Mouse (Mus musculus): ENCODE results near the gene Daam1. TPM values are rescaled to one million over a fixed set of nuclear protein-coding genes. Genes with fewer than 3 reads are reported as not detected.
"Not testable (repeated sequence)": the region's sequence is repeated elsewhere in the genome, so short reads cannot be mapped to it uniquely, and the experiment has no call there.

Daam1 gene
- total RNA-seq, 1 experiment from 2014 or later, result 22.3 TPM

DNA sequence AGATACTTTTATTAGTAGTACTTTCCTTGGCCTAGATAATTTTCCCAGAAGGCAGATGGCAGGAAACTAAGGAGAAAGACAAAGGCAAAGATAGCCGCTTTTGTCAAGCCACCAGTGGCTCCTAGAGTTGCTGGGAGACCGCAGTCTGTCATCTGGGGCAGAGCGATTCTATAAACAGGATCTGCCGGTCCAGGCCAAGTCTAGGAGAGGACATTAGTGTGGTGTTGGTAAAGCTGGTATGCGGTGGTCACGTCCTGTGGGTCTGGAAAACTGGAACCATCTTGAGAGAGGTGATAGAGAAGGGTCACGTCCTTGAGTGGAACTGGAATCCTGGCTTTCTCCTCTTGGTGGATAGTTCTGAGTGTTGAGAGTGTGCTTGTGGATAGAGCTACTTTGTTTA lies 3.2 kb downstream of the Daam1 start:
- DNase-seq, result no peak

DNA sequence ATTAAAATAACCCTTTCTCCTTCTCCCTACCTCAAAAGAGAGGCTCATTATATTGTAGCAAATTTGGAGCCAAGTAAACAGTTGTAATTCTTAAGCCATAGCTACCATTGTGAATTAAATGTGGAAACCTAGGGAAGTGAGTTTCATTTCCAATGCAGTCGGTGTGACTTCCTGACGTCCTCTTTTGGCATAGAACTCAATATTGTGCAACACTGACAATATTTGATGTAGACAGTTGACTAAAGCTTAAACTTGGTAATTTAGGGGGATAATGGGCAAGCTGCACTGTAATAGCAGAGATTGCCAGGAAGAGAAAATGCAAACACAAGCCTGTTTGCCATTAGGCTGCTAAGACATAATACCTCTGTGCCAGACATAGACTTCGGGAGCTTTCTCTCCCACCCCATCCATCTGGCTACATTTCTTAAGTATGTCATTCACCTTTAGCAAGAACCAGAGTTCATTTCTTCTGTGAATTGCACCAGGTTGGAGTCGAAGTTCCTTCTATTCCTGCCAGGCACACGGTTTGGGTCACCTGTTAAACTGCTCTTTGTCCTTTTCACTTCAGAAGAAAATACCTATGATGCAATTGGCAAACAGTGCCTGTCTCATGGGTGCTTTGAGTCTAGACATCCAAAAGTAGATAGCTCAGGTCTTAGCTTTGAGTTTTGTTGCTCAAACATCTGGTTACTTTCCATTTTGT lies 5.2 kb downstream of the Daam1 start:
- peak; percentile 14 for DNase-seq

DNA sequence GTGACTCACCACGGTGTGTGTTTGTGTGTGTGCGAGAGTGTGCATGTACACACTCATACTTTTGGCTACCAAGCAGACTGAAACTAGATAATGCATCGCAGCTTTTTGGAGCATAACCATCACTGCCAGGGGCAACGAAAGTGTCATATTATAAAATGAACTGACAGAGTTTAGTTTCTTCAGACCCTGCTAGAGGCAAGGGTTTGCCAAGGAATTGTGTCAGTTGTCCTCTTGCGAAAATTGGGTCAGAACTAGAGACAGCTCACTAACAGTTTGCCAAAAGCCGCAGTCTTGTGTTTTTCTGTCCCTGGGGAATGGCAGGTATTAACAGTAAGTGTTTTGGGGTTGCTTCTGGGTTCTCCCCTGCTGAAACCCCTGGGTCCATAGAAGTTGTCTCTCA lies 5.9 kb downstream of the Daam1 start:
- DNase-seq, result peak; percentile 67

DNA sequence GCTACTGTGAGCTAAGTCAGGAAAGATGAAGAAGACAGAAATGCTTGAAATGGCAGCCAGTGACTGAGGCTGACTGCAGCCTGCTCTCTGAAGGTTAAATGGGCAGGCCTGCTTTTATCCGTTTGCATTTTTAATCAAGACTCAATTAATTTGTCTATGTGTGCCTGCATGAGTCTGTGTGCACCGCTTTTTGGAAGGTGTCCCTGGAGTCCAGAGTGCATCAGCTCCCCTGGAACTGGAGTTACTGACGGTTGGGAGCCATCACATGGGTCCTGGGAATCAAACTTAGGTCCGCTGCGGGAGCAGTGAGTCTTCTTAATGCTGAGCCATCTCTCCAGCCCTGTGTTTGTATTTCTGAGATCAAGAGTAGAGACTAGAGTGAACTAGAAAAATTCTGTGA lies 6.7 kb downstream of the Daam1 start:
- DNase-seq, result no peak

DNA sequence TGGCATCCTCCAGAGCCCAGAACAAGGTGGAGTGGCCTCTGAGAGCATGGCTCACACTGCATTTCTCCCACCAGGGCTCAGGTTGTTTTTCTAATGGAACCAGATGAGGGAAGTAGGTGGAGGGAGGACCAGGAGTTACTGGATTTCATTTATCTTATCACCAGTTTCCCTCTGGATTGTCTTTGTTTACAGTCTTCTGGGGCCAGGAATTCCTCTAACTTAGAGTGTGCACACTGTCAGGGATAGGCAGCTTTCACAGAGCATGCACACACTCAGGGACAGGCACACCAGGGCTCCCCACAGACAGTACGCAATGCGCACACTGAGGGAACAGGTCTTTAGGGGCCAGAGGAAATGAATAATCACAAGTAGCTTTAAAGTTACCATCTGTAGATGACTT lies 7.4 kb downstream of the Daam1 start:
- DNase-seq, result no peak

DNA sequence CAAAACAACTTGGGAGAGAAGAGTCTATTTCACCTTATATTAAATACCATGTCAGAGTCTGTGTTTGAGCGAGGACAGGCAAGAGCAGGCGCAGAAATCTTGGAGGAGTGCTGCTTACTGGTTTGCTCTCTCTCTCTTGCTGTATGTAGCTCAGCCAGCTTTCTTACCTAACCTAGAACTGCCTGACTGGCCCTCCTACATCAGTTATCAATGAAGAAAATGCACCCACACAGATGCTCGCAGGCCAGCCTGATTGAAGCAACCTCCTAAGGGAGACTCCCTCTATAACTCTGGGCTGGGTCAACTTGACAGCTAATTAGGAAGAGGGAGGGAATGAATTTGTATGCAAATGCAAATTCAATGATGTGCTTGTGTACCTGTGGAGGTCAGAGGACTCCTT lies 8.8 kb downstream of the Daam1 start:
- DNase-seq, result no peak

DNA sequence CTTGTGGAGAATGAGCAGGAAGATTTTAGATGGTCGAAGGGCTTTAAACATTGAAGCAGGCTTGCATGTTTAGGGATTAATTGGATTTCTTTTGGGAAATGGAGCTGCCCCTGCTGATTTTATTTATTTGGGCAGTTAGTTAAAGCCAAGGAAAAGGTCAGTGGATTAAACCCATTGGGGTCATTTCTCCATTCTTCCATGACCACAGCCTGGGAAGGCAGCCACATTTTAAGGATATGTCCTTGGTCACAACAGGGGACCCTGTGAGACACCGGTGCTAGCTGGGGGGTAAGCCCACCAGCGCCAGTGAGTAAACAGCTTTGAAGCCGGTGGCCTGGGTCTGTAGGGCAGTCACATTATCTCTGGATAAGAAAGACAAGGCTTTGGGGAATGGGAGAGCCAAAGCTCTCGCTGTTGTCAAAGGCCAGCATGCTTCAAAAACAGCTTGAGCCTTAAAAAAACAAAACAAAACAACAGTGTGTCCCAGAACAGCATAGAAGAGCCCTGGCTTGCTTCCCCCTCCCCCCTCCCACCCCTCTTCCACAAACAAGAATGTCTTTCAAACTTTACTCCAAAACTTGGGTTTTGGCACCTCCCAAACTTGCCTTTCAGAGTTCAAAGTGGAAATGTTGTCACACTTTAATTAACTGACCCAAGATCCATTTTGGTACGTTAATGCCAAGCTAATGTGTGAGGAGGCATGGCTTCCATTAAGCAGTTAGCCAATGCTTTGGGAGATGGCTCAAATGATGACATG lies 9.7 kb downstream of the Daam1 start:
- DNase-seq, result no peak

DNA sequence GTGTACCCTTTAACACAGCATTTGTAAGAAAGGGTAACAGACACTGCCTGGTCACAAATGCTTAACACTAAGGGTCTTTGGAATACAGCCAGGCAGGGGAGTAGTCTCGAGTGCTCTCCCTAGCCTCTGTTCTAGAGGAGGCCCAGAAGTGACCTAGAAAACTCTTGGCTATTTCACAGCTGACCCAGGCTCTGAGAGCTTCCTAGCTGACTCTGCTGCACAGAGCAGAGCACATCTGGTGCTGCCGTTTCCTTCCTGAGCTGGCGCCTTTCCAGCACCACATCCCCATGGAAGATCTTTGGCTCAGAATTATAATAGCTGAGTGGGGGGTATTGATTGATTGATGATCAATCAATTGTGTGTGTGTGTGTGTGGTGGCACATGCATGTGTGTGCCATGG lies 11.1 kb downstream of the Daam1 start:
- DNase-seq, result peak; percentile 52

DNA sequence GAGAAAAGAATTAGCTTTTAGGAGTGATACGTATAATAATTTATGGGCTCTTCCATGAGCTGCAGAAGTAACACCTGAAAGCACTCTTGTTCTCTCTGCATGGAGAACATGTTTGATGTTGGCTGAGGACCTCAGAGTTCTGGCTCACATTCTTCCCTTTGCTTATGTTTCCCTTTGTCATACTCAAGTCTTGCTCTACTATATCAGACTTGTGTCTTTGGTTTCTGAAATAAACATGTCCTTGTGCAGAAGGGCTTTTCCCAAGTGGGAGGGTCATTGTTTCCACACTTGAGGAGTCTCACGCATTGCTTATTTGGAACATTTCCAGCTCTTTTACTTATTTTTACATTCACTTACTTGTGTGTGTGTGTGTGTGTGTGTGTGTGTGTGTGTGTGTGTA lies 11.7 kb downstream of the Daam1 start:
- no peak for DNase-seq

DNA sequence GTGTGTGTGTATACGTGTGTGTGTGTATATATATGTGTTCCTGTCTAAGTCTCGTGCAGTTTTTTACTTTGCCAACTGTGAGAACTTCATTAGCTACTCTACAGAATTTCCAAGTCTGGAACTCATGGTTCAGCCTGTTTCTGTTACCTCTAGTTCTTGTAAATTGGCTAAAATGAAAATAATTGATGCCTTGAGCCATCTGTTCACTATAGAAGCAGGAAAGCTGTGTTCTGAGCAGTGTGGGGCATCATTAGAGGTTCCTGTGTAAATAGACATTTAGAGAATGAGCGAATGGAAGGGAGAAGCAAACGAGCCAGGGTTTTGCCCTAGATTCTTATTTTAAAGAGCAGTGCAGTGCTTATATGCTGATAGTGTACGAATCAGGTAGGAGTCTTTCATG lies 14.6 kb downstream of the Daam1 start:
- no peak for DNase-seq

DNA sequence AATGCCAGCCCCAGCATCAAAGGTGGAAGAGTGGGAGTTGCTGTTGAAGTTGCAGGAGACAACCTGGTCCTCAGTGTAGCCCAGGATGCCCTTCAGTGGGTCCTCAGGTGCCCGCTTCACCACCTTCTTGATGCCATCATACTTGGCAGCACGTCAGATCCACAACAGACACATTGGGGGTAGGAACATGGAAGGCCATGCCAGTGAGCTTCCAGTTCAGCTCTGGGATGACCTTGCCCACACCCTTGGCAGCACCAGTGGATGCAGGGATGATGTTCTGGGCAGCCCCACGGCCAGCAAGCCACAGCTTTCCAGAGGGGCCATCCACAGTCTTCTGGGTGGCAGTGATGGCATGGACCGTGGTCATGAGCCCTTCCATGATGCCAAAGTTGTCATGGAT lies 15.5 kb downstream of the Daam1 start:
- DNase-seq, result not testable (repeated sequence)

DNA sequence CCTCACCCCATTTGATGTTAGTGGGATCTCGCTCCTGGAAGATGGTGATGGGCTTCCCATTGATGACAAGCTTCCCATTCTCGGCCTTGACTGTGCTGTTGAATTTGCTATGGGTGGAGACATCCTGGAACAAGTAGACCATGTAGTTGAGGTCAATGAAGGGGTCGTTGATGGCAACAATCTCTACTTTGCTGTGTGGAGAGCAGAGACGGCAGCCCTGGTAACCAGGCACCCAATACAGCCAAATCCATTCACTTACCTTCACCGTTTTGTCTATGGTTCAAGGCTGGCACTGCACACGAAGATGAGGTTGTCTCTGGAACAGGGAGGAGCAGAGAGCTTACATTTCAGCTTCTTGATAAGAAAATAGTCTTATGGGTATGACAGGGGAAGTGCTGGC lies 16.1 kb downstream of the Daam1 start:
- not testable (repeated sequence) for DNase-seq

DNA sequence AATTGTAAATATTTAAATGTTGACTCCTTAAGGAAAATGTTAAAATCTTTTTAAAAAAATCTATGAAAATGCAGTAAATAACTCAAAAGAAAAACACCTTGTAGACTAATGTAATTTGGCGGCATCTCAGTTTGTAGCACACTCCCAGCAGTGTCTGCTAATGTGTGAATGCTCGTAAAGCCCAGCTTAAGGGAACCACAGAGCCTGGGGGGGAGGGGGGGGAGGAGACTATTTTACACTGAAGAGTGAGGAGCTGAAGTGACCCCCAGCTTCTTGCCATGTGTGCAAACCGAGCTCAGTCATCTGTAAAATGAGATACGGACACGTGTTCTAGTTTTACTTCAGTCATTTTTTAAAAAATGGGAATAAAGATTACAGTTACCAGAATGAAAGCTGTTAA lies 16.7 kb downstream of the Daam1 start:
- DNase-seq, result no peak

DNA sequence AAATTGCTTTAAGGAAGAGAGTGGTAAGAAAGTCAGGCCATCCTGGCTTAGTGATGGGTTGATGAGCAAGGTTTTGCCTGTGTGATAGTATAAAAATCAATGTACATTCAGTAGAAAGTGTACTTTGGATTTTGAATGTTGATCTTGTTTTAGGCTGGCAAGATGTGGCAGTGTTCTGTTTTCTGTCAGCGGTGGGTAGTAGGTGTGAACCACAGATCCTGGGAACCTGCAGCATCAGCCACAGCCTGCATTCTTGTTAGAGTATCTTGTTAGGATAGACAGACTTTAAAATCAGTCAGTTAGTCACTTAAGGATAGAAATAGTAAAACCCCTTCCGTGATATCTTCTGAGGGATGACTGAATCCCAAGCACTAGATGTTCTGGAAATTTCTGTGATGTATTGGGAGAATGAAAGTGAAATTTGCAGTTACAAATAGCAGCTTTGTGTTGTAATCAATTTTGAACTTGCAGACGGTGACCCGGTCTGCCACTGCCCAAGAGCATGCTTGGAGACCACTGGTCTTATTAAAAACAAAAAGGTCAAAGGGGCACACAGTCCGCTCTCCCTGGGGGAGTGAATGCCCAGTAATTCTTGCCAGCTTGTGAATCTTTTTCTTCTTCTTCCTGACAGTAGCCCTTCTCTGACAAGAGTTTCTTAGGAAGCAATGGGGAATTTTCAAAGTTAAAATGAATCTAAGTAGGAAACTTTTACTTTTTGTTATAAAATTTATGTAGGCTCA lies 17.3 kb downstream of the Daam1 start:
- no peak for DNase-seq

DNA sequence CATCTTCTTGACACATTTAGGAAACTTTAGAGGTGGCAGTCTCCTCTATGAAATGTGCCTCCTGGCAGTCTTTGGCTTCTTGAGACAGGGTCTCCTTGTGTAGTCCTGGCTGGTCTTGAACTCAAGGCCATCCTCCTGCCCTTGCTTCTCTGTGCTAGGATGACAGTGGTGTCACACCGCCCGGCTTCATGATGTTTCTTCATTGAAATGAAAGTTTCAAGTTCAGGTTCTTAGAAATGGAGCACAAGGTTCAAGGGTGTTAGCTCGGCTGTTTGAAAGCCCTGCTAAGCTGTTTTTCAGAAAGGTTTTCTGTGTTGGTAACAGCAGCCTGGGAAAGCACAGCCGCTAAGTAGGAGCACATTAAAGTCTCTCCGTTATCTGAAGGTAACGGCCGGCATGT lies 18.2 kb downstream of the Daam1 start:
- DNase-seq, result no peak

DNA sequence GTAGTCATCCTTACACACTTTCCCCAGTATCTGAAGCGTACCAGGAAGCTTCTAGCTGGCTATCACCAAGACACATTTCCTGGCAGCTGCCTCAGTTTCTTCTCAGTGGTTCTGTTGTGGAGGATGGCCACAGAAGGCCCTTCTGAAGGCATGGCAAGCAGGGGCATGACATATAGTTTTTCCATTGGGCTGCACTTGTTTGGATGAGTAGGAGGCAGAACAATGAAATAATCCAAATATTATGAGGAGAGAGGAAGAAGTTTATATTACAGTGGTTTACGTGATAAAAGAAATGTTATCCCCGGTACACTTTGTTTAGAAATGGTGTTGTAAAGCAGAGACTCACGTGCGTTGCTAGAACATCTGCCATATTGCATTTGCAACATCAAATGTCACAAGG lies 19.3 kb downstream of the Daam1 start:
- DNase-seq, result no peak

DNA sequence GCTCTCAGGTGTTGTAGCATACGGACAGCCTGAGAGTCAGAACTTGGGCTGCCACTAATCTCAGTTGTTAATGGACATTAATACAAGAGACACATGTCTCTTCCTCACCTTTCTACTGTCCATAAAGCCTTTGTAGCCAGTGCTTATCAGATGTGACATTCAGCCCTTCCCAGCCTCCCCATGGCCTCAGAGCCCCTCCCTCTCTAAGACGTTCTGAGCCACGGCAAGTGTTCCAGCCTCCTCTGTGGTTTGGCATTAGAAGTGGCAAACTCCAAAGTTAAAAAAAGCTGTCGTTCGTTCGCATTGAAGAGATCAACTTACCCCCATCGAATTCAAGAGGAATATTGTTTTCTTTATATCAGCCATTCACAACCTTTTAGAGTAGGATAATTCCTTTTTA lies 21.8 kb downstream of the Daam1 start:
- no peak for DNase-seq

DNA sequence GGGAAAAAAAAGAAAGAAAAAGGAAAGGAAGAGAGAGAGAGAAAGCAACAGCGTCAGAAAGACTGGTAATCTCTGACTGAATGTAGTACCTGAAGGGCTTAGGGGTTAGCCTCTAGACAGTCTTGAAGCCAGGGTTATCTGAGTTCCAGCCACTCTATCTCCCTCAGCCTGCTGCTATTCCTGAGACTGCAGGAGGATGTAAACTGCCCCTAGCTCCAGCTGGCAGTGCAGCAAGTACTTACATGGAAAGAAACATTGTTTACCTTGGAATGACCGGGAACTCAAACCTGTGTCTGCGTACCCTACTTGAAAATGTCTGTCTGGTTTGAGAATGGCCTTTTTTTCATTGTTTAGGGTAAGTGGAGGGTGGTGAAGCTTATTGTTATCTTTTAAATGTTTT lies 22.8 kb downstream of the Daam1 start:
- DNase-seq, result no peak

DNA sequence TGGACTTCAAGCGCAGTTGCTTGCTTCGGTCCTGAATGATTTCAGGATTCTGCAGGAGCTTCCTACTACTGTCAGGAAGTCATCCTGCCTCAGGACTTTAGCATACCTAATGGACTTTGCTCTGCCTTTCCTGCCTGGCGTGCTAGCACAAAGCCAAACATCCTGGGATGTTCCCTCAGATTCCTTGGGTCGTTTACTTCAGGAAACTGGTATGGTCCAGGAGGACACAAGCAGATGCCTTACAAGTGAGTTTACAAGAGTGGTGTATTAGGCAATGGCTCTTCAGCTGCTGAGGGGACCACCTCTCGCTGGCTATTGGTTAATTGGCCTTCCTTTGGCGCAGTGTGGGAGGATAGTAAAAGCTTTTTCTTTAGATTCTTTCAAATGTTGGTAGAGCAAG lies 23.3 kb downstream of the Daam1 start:
- DNase-seq, result no peak

DNA sequence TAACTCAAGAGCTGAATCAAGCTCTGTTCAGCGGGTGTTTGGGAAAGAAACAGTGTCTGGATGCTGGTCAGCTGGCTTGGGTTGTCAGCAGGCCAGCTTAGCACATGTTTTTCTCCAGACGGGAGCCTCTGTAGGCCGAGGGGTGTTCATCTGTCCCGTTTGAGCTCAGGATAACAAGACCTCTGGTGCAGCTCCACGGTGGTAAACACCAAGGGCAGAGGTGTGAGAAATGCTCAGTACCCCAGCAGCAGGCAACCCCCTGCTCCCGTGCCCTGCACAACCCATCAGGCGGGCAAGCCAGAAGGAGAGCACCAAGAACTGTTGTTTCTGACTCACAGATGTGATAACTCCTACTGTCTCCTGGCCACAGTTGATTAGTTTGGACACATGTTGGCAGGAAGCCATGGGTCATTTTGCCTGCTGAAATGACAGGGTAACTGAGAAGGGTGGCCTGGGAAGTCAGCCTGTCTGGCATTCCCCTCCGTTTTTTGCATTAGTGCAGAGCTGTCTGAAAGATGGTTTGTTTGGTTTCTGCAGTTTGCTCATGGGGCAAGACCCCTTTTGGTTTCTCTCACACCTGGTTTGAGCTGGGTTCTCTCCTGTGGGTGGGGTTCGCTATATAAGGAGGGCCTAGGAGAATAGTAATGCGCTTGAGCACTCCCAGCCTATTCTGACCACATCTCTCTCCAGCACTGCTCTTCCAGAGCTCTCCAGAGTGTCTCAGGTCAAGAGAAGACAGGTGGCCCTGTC lies 25.0 kb downstream of the Daam1 start:
- DNase-seq, result peak; percentile 76

DNA sequence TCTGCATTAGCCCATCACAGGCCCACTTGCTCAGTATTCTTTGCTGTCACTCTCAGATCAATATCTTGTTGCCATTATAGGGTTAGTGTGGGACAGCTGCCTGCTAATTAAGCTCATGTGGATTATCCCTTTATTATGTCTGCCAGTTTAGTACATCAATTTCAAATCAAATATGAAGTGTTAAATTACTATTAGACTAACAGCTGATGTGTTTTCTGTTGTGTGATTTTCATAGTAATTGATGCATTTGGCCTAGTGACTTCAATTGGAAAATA lies 25.5 kb downstream of the Daam1 start:
- no peak for DNase-seq

DNA sequence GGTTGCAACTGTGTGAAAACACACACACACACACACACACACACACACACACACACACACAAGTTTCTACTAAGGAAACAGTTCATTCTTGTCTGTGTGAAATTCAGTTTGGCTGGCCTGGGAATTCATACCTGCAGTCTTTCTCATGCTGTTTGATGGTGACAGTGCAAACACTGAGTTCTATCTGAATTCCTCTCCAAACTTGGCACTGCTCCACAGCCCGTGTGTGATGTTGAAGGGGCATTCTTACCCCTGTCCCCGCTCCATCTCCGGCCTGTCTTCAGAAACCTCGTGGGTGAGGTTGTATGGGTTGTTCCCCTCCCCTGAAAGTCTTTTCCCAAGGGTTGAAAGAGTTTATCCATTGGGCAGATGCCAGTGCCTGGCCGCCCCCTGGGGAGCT lies 28.2 kb downstream of the Daam1 start:
- no peak for DNase-seq
